Mouse (Mus musculus): Measurements from ENCODE around the gene Chtop.

The Chtop gene

GRCm38 (mm10) chr3:90509747-90510123 is 437 bp upstream of the Chtop start:
- no peak for DNase-seq

GRCm38 (mm10) chr3:90508287-90508949 is 880 bp downstream of the Chtop start:
- DNase-seq: no peak

- no peak for DNase-seq
Observed at GRCm38 (mm10) chr3:90506362-90506761, 2.9 kb downstream of the Chtop start.

DNA sequence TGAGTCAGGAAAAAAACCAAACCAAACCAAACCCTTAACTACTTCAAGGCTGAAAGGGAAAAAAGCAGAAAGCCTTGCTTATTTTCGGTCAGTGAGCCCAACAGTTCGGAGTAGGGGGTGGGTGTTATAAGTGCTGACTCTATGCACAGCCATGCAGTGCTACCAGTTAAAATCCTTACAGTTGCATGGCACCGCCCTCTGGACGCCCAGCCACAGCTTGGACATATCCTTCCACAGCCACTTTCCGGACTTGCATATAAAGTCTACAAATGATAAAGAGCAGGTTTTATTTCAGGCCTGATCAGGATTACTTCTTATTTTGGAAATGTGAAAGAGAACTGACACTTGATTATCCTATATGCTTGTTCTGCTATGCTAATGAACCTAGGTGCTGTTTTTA is 4.1 kb downstream of the Chtop start:
- no peak for DNase-seq

DNA sequence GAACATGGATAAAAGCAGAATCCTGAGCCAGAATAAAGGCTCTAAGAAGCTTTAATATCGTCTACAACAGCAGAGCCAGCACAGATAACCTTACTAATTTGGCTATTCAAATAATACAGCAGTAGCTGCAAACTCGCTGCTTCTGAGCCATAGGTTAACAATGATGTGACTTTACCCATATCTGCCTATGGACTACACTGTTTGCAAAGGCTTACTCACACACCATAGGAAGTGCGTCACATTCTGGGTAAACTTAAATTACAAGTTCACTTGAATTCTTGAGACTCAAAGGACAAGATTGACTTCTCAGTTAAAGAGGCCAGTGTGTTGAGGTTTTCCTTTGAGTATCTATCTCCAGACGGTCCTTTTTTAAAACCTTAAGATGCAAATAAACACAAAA is 5.9 kb downstream of the Chtop start:
- no peak for DNase-seq

DNA sequence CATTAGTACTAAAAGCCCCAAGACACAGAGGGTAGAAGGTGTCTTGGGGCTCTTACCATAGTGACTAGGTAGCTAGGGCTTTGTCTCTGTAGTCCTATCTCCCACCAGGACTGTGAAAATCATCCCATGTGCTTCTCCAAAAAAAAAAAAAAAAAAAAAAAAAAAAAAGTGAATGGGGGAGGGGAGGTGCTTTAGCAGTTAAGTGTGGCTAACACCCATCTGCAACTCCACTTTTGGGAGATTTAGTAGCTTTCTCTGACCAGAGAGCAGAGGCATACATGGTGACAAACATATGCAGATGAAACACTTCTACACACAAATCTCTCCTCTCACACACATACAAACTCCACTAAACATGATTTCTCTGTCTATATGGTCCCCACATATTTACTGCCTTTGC is 11.7 kb downstream of the Chtop start:
- DNase-seq: no peak

GRCm38 (mm10) chr3:90495850-90496525 is 13.3 kb downstream of the Chtop start:
- DNase-seq: no peak

GRCm38 (mm10) chr3:90493831-90494540 is 15.3 kb downstream of the Chtop start:
- no peak for DNase-seq

- DNase-seq: peak; percentile 50
Observed at GRCm38 (mm10) chr3:90491350-90491749, 17.9 kb downstream of the Chtop start.

DNA sequence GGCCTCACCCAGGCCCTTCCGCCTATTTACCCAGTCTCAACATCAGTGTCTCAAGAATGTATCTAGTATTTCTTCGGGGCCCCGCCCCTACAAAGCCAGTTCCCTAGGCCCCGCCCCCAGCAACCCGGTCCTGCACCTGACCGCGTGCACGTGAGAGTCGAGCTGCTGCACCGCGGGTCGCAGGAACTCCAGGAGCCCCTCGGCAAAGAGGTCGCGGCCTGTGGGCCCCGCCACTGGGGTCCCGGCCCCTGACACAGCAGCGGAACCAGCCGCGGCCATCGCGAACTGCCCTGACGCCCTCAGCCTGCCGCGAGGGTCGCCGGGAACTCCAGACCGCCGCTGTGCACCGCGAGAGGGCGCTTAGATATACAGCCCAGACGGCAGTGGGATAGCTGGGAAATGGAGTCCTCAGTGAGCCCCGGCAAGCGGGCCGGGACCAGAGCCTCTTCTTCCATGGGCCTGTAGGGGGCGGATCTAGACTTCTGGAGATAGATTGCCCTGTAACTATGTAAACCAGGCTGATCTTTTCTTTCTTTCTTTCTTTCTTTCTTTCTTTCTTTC is 18.5 kb downstream of the Chtop start, which contains the start of gene Snapin:
TSS of gene Snapin (minus strand) at position 338 of the 561 bp plus-strand sequence.
- peak; percentile 97 for DNase-seq

GRCm38 (mm10) chr3:90488576-90488975 is 20.7 kb downstream of the Chtop start:
- DNase-seq: no peak

DNA sequence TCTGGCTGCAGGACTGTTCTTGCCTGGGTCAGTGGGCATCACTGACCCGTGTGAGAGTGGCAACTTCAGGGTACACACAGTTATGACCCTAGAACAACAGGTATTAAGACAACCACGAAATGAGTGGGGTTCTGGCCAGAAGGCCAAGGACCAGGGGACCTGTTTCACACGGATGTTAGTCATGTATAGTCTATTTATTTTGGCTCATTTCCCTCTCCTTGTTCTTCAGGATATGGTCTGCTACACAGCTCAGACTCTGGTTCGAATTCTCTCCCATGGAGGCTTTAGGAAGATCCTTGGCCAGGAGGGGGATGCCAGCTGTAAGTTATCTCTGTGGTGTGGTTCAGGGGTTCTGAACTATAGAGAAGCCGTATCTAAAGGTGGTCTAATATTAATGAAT is 22.3 kb downstream of the Chtop start:
- no peak for DNase-seq

- peak; percentile 98 for DNase-seq
Observed at GRCm38 (mm10) chr3:90475831-90476611, 33.3 kb downstream of the Chtop start, which contains the start of gene Ilf2. TSS of gene Ilf2 (plus strand) at chr3:90476126.

- DNase-seq: no peak
Observed at GRCm38 (mm10) chr3:90475151-90475830, 34.0 kb downstream of the Chtop start.

GRCm38 (mm10) chr3:90472213-90472612 is 37.1 kb downstream of the Chtop start:
- DNase-seq: peak; percentile 43

- no peak for DNase-seq
Observed at GRCm38 (mm10) chr3:90467618-90468300, 41.5 kb downstream of the Chtop start.

GRCm38 (mm10) chr3:90466311-90466766 is 43.0 kb downstream of the Chtop start:
- peak; percentile 62 for DNase-seq

- DNase-seq: peak; percentile 53
Observed at GRCm38 (mm10) chr3:90465686-90466310, 43.5 kb downstream of the Chtop start, which contains the start of gene Npr1. TSS of gene Npr1 (minus strand) at chr3:90465866.

GRCm38 (mm10) chr3:90465081-90465685 is 44.1 kb downstream of the Chtop start:
- peak; percentile 20 for DNase-seq

- no peak for DNase-seq
Observed at GRCm38 (mm10) chr3:90464552-90465080, 44.7 kb downstream of the Chtop start.

All from kidney, adult 11 months (tissue).